Mouse (Mus musculus): Measurements from ENCODE around the gene Dnm3. TPM values are rescaled to one million over a fixed set of nuclear protein-coding genes. Genes with fewer than 3 reads are reported as not detected.
A peak's percentile ranks its signal among the peaks of the same experiment; 100 is the strongest.

The Dnm3 gene
- total RNA-seq, 2 experiments from 2014 or later = 5.3 to 8.6 TPM

DNA sequence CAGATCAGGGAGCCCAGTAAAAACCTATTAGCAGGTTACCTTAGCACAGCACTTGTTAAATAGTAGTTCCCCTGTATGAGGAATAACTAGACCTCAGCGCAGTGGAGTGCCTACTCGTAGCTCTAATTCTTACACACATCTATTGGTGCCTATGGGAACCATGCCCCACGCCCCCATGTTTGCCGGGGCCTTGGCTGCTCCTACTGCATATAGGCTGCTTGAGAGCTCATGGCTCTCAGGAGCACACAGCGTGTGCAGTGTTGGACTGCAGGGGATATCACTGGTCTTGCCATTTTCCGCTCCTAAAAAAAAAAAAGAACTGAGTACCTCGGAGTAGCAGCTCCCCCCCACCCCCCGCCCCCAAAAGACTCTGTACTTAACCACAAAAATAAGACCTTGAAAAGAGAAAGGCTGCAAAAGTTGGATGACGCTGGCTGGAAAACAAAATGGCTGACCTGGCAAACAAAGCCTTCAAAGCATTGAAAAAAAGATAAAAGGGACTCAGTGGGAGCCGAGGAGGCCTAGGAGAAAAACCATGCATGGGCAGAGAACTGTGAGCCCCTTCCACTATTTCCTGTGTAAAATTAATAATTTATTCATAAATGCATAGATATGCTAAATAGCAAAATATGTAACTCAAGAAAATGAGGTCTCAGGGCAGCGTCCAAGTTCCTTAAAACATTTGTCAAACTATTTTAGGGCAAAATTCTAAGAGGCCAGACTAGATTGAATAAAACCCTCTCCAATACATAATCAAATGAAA lies 342.2 kb downstream of the Dnm3 start:
- intact Hi-C loops (cut with DNase I) = no loop called here
- DNase-seq = no peak

DNA sequence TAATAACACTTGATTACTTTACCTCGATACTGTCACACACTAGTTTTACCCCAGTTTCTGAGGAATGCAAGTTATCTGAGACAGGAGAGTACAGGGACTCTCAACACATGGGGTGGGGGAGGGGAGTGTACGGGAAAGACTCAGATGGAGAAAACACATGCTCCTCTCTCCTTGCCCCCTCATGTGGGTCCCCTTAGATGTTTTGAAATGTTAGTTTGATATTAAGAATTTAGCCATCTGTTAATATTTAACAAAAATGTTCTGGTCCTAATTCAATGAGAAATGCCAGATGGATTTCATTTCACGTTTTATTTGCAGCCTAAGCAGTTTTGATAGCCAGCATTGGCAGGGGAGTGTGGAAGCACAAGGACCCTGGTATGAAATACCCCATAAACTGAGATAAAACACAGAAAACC lies 343.2 kb downstream of the Dnm3 start:
- intact Hi-C loops (cut with DNase I) = no loop called here
- no peak for DNase-seq

DNA sequence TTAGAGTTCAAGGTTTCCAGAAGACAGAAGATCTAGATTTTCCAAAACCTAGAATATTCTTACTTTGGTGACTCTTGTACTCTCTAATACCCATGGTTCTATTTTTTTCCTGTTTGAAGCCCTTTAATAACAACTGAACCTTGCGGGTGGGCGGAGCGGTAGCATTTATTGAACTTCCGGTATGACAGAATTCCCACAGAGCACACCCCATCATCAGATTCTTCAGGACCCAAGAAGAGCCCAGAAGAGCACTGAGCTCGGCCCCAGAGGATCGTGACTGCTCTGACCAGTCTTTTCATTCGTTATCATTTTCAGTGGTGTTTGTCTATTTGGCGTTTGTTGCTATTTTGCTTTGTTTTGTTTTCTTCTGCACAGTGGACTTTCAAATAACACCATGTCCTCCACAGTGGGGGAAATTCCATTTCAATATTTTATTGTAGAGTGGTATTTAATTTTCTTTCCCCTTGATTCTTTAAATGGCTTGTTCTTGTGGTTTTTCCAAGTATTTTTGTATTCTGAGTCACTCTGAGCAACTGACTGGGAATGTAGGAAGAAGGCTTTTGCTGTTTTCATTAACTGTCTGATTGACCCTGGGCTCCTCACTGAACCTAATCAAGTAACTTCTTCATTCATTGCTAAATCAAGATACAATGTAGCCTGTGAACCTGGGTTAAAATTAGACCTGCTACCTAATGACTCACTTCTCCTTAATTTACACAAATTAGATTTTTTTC lies 344.8 kb downstream of the Dnm3 start:
- no peak for DNase-seq
- intact Hi-C loops (cut with DNase I) = no loop called here

DNA sequence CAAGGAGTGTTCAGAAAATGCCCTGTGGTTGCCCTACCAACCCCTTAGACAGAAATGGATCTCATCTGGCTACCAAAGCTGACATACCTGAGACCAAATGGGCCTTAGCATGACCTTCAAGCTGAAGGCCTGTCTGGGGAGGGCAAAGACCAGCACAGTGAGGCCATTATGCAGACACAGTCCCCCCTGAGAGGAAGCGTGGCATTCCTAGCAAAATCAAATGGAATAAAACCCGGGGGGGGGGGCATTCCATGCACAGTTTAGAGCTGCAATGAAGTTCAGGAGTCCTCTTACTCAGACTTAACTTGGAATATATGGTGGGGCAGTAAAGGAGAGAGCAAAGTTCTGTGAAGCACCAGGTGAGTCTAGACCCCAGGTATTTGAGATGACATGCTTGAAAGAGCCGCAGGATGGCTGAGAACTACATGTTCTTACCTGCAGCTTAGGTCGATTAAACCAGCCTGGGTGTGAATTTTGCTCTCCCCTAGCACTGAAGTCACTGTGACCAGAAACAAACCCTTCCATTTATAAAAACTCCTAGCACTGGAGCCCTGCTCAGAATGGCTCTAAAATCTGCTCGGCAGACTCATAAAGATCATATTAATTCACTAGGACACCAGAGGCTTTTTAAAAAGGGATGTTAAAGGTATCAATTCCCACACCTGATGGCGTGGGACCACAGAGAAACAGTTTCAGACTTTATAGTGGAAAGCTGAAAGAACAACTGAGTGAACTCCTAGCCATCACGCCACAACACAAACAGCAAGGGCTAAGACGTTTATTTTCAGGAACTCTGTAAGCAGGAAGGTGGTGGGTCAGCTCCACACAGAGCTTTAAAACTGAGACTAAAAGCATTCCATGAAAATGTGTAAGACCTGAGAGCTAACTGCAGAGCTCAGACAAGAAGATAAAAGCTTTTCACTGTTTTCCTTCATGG lies 350.7 kb downstream of the Dnm3 start:
- no peak for DNase-seq
- intact Hi-C loops (cut with DNase I) = no loop called here

DNA sequence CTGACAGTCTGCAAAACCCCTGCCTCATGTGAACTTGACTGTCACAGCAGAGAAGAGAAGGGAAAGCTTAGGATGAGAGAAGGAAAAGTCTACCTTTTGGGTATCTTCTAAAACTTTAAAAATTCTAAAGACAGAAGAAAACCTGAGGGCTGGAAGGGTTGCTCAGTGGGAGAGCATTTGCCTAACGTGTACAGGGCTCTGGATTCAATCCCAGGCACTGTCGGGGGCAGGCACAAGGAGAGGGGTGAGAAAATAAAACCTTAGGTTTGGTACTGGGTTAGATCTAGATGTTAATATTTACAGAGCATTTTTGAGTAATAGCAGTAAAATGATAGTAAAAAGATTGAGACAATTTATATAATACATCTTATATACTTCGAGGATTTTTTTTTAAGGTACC lies 353.4 kb downstream of the Dnm3 start:
- intact Hi-C loops (cut with DNase I) = no loop called here

DNA sequence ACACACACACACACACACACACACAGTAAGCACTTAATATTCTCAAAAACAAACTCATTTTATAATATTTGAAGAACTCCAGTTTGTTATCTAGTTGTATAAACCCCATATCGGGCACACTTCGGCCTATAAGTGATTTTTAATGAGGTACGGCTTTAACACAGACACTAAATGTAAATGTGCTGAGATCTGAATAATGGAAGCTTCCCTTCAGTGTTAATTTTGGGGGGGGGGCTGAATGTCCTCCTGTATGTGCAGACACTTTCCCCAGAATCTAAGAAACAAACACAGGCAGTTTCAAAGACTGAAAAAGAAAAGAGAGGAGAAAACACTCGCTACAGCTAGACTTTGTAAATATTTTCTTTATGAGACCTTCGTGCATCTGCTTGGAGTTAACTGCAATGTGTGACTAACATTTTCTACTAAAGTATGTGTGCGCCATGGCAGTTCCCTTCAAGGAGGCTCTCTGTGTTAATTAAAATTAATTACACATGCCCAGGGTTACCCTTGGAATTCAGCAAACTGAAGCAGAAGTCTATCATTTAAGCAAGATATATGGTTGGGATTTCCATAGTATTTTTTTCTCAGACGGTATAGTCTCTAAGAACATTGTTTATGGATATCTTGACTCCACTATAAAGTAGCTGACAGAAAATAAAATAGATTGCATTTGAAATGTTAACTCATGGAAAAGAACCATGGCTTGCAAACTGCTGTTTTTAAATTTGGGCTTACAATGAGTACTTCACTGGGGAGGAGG lies 356.2 kb downstream of the Dnm3 start:
- intact Hi-C loops (cut with DNase I) = no loop called here

More for the DNA sequence above, 353.4 kb downstream of the Dnm3 start:
- DNase-seq = no peak

DNA sequence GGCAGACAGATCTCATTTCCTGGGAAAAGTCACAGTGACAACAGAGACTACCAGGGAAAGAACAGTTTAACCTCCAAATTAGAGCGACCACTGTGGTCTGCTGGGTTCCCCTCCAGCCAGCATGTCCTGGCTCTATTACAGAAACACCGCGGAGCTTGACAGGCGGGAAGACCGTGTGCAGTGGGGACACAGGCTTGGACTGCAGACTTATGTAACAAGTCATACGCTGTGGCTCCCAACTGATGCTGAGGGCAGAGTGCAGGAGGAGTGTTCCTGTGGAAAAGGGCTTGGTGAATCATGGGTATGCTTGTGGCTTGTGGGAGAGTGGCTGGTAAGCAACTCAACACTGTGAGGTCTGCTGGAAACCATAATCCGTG lies 368.4 kb downstream of the Dnm3 start:
- DNase-seq = no peak
- intact Hi-C loops (cut with DNase I) = no loop called here

More for the DNA sequence above, 356.2 kb downstream of the Dnm3 start:
- DNase-seq = no peak

DNA sequence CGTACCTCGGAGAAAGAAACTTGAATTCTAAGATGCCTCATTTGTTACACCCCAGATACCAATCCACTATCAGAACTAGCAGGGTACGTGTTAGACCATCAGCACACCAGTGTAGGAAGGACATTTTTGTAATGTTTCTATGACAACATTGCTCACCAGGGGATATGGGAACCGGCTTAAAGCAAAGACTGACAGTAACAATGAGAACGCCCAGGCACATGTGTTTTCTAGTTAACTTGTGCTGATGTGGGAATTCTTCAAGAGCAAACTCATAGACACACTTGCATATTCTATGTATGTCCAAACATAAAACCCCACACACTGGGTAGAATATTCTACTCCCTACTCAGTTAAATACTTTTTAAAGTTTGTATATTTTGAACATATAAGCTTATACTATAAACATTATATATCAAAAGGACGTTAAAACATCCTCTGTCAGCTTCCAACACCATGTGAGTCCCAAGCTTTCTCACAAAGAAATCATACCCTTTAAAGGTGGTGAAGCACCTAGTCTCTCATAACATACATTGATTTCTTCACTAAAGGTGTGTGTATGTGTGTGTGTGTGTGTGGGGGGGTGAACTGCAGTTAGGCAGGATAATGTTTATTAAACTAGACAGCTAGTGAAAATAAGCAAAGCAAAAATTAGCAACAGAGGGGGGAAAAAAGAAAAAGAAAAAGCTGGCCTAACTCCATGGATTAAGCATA lies 369.0 kb downstream of the Dnm3 start:
- no peak for DNase-seq
- intact Hi-C loops (cut with DNase I) = no loop called here

DNA sequence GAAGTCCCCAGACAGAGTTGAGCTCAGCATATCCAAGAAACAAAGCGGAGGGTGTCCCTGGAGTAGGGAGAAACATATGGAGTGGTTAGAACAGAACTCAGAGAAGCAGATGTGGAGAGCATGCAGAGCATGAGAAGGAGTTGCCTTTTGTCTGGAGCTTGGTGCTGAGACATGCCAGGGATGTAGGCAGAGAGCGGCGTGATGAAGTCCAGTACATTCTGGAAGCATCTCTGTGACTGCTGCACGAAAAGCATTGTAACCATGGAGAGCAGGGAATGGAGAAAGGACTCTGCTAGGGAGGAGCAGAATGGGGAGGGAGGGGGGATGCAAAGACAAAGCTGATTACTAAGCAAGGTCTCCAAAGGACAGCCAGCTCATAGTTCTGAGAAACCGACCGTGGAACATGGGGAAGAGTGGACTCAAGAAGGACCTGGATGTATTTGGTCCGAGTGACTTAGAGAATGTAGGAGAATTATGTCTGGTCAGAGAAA lies 369.6 kb downstream of the Dnm3 start:
- no peak for DNase-seq
- intact Hi-C loops (cut with DNase I) = no loop called here

DNA sequence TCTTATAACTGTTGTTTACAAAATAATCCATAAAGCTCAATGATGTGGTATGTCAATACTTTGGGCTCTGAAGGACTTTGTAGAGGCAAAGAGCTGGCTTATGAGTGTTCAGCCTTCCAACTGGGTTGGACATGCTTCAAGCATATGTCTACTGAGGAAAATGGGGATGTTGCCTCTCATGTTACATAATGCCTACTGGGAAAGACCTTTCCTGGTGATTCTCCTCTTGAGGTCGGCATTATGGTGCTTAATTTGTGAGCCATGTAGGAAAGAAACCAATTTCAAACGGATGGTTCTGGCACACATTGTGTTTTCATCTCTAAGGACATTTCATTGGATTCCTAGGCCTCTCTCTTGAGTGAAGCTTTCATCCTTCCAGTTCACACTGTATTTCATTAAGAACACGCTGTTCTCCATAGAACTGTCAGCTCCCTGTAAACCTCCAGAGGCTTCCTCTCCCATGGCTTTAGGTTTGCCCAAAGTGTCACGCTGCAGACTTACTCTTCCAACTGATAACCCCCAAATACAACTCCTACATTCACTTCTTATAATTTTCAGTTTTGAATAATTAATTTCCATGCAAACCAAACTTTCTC lies 370.7 kb downstream of the Dnm3 start:
- DNase-seq = no peak
- intact Hi-C loops (cut with DNase I) = no loop called here

DNA sequence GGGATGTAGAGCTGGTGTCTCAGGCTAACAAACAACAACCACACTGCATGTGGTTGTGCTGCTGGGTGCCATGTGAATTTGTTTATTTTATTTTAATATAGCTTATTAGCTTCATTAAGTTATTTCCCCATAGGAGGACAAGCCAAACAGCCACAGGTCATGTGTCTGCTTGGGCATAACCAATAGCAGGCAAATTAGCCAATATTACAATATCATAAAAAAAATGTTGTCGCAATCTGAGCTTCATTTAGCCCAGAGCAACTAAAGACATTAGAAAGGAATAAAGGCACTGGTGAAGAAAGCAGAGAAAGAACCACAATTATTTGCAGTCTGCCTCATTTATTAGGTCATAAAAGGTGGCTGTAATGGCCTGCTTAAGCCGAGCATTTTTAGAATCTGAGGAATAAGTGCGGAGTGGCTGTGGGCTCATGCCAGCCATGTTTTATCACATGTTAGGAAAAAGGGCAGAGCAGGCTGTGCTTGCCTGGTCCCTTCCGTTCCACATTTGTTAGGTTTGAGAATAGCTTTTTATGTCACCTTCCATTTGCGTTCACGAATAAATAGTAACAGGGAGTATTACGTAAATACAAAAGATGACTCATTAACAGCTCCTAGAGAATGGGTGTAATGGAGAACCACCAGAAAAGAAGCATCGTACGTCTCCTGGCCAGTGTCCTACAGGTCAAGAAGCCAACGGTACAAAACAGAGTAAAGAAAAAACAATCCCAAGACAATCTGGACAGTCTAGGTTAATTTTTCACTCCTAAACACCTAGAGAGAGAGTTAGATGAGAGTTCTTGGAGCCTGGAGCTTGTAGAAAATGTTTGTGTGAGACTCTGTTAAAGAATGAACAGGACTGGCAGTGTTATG lies 376.6 kb downstream of the Dnm3 start:
- DNase-seq = no peak
- intact Hi-C loops (cut with DNase I) = no loop called here

DNA sequence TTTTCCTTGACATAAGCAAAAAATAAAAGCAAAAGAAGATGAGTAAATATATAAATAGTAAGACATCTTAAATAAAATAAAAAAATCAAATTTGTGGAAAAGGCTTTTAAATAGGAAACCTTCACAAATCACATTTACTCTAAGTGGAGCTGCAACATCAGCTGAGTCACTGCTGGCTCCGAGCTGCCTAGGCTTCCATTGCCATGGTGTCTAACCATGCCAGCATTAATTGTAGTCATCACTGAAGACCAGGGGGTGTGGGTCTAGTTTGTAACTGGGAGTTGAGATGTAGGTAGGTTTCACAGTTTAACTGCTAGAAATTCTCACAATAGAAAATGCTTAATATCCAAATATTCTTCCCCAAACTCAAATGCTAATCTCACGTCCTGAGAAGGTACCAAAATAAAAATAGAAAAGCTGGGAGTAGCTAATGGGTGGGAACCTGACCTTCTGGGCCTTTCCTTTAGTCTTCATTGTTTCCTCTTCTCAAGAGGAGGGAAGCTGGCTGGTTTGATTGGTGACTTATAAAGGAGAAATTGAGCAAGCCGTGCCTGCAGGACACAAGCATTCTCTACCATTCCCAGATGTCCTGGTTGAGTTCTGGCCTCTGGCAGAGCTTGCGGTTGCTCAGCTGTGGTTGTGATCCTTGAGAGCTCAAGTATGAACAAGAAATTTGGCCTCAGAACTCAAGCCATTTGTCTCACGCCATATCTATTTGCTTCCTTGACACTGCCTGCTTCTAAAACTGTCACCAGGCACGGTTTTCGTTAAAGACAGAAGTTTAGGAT lies 377.6 kb downstream of the Dnm3 start:
- no peak for DNase-seq
- intact Hi-C loops (cut with DNase I) = no loop called here

DNA sequence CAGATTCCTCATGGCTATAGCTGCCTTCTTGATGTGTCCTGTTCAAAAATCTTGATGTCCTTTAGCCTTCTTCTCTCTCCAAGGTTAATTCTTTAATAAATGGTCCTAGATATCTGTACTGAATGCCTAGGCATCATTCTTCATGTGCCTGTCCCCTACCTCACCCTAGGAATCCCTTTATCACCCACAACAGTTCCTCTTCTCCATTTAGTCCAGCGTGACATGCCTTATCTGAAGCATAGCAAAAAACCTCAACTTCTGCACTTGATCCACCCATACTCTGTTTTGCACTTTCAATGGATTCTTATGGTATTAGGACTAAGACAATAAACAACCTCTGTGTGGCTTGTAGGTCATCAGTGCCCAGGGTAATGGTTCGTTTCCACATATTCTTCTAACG lies 378.6 kb downstream of the Dnm3 start:
- intact Hi-C loops (cut with DNase I) = no loop called here
- DNase-seq = no peak

DNA sequence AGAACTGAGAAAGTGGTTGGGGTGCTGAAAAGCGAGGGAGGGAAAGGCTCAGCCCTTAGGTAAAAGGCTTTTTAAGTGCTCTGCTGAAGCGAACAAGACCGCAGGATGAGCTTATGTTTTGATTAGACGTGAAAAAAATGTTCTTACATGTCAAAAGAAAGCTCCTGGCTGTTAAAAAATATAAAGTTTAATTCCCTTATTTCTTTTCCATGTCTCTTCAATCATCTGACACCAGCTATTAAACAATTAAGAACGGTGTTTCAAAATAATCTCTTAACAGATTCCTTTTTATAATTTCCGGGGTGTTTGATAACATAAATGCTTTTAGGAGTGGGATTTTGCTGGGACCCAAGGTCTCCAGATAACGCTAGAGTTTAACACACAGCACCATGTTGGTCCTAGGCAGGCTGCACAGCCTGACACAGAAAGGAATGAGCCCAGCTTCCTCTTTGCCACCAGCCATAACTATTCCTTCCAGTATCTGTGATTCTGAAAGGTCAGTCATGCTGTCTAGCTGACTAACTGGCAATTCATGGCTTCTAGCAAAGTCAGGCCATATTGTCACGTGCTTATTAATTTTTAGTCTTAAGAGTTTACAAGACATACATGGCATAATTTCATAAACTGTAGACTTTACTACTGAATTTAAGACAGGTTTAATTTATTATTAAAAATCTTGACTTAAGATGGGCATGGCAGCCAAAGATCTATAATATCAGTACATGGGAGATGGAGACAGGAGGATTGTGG lies 383.1 kb downstream of the Dnm3 start:
- DNase-seq = no peak
- intact Hi-C loops (cut with DNase I) = no loop called here

DNA sequence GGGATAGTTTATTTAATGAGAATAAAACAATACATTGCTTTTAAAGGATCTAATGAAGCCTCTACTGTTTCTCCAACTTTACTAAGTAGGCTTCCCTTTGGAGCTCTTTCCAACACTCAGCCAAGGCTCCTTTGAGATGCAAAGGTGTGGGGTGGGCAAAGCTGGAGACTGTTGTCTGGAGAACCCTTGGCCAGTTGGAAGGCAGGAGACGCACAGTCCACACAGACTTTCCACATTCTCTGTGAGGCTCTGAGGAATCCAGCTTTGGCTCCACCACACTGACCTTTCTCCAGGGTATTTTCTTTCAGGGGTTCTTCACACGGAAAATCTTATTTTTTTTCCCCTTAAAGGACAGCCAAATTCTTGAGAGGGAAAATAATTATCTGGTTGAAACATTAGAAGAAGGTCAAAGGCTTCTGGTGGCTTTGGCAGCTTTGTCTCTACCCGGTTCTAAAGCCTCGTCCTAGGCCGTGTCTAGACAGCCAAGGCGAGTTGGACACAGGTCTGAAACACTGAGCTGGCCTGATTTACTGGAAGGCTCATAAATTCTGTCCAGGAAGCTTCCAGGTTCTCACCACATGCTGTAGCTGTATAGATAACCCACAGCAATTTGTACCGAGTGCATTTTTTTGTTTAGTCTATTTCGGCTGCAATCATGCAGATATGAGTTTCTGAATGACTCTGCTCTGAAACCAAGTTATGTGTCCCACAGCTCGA lies 383.9 kb downstream of the Dnm3 start:
- peak in 1 of 2 experiments; percentile 25 for DNase-seq
- intact Hi-C loops (cut with DNase I) = no loop called here

Data from gastrocnemius, postnatal 36 days (tissue).